Mouse (Mus musculus) layer of hippocampus, adult 9-11 months (tissue): ENCODE measurements at regions not wholly inside any gene's neighbourhood (a gene's known extent, or its start where the extent isn't known, plus 50 kb on each side); places are given as distances from the start of the nearest gene placed in this dataset.
A peak's percentile ranks its signal among the peaks of the same experiment; 100 is the strongest.

Source experiments
- DNase-seq: peaks from one replicate; pipeline ENCODE4 v3.0.0; 2022

GRCm38 (mm10) chr2:81714716-81715115 lies 338.3 kb upstream of the Zfp804a start:
- DNase-seq, result no peak

- DNase-seq, result no peak
Measured at GRCm38 (mm10) chr2:81733484-81733883, 319.5 kb upstream of the Zfp804a start.

GRCm38 (mm10) chr2:81734031-81734430 lies 319.0 kb upstream of the Zfp804a start:
- peak; percentile 21 for DNase-seq

GRCm38 (mm10) chr2:81765778-81766177 lies 287.2 kb upstream of the Zfp804a start:
- DNase-seq, result no peak

GRCm38 (mm10) chr2:81783059-81783458 lies 270.0 kb upstream of the Zfp804a start:
- no peak for DNase-seq
